Mouse (Mus musculus): ENCODE results near the gene Raly.

The Raly gene

GRCm38 (mm10) chr2:154782856-154783650, 7.8 kb upstream of the Raly start:
- no peak for DNase-seq (ENCODE audit: low read depth)

- no peak for DNase-seq (ENCODE audit: low read depth)
These were observed 5.6 kb upstream of the Raly start for GRCm38 (mm10) chr2:154785284-154785683.

GRCm38 (mm10) chr2:154786187-154786586, 4.7 kb upstream of the Raly start:
- DNase-seq (ENCODE audit: low read depth) = no peak

GRCm38 (mm10) chr2:154786776-154787175, 4.1 kb upstream of the Raly start:
- no peak for DNase-seq (ENCODE audit: low read depth)

GRCm38 (mm10) chr2:154789381-154789780, 1.5 kb upstream of the Raly start:
- no peak for DNase-seq (ENCODE audit: low read depth)

- no peak for DNase-seq (ENCODE audit: low read depth)
These were observed 780 bp upstream of the Raly start for GRCm38 (mm10) chr2:154789977-154790655.

GRCm38 (mm10) chr2:154791661-154792642, 1.1 kb downstream of the Raly start:
- DNase-seq (ENCODE audit: low read depth) = peak; percentile 75

- no peak for DNase-seq (ENCODE audit: low read depth)
These were observed 12.5 kb downstream of the Raly start for GRCm38 (mm10) chr2:154803372-154803771.

GRCm38 (mm10) chr2:154803845-154804244, 12.9 kb downstream of the Raly start:
- DNase-seq (ENCODE audit: low read depth) = no peak

GRCm38 (mm10) chr2:154807689-154808088, 16.8 kb downstream of the Raly start:
- DNase-seq (ENCODE audit: low read depth) = peak; percentile 54

GRCm38 (mm10) chr2:154809107-154809762, 18.3 kb downstream of the Raly start:
- DNase-seq (ENCODE audit: low read depth) = no peak

- no peak for DNase-seq (ENCODE audit: low read depth)
These were observed 19.9 kb downstream of the Raly start for GRCm38 (mm10) chr2:154810821-154811220.

- DNase-seq (ENCODE audit: low read depth) = no peak
These were observed 22.5 kb downstream of the Raly start for GRCm38 (mm10) chr2:154813426-154813825.

- DNase-seq (ENCODE audit: low read depth) = no peak
These were observed 26.2 kb downstream of the Raly start for GRCm38 (mm10) chr2:154817089-154817488.

GRCm38 (mm10) chr2:154817788-154818187, 26.9 kb downstream of the Raly start:
- DNase-seq (ENCODE audit: low read depth) = peak; percentile 58

- DNase-seq (ENCODE audit: low read depth) = no peak
These were observed 27.7 kb downstream of the Raly start for GRCm38 (mm10) chr2:154818599-154818998.

GRCm38 (mm10) chr2:154820346-154820745, 29.4 kb downstream of the Raly start:
- DNase-seq (ENCODE audit: low read depth) = no peak

- DNase-seq (ENCODE audit: low read depth) = peak; percentile 30
These were observed 35.2 kb downstream of the Raly start for GRCm38 (mm10) chr2:154826054-154826538.

- DNase-seq (ENCODE audit: low read depth) = no peak
These were observed 36.6 kb downstream of the Raly start for GRCm38 (mm10) chr2:154827521-154827920.

GRCm38 (mm10) chr2:154832471-154832870, 41.6 kb downstream of the Raly start:
- DNase-seq (ENCODE audit: low read depth) = no peak

- no peak for DNase-seq (ENCODE audit: low read depth)
These were observed 43.4 kb downstream of the Raly start for GRCm38 (mm10) chr2:154834149-154834865.
